Mouse (Mus musculus) forebrain, embryonic 14.5 days (tissue): ENCODE data around the gene Gnb3. TPM values are rescaled to one million over a fixed set of nuclear protein-coding genes. Genes with fewer than 3 reads are reported as not detected.
A peak's percentile ranks its signal among the peaks of the same experiment; 100 is the strongest.
"Not testable (repeated sequence)": the region's sequence is repeated elsewhere in the genome, so short reads cannot be mapped to it uniquely, and the experiment has no call there.

Experiments used
- ATAC-seq: fragments of 200-750 bp; cut with Nextera tagmentation; 2 replicates; pipeline ENCODE4 v1.8.0; 2017; ENCODE audit warnings: mild to moderate bottlenecking, moderate library complexity
- DNase-seq: peaks from one replicate; pipeline ENCODE4 v3.0.0-alpha.2; 2015; ENCODE audit warnings: low spot score
- H3K27ac ChIP-seq: fragments of 300-500 bp; sonication (generic); 2 replicates; pipeline ENCODE4 v1.5.1; 2014; ENCODE audit warnings: low read depth, mild to moderate bottlenecking, control low read depth, low read length, moderate library complexity
- H3K27me3 ChIP-seq: fragments of 300-500 bp; sonication (generic); replicated peaks from 2 replicates; pipeline ENCODE4 v1.6.1; 2014; ENCODE audit warnings: low read length, control low read depth, mixed read lengths; ENCODE audit not compliant: control insufficient read depth, insufficient read depth
- H3K36me3 ChIP-seq: fragments of 300-500 bp; sonication (generic); 2 replicates; pipeline ENCODE4 v1.6.1; 2014; ENCODE audit warnings: low read length, control low read depth; ENCODE audit not compliant: control insufficient read depth, insufficient read depth
- H3K4me1 ChIP-seq: fragments of 300-500 bp; sonication (generic); 2 replicates; pipeline ENCODE4 v1.6.1; 2014; ENCODE audit warnings: antibody characterized with exemption, low read length, control low read depth; ENCODE audit not compliant: control insufficient read depth, insufficient read depth
- H3K4me2 ChIP-seq: fragments of 300-500 bp; sonication (generic); 2 replicates; pipeline ENCODE4 v1.6.1; 2014; ENCODE audit warnings: mild to moderate bottlenecking, control low read depth, low read length
- H3K4me3 ChIP-seq: fragments of 300-500 bp; sonication (generic); 2 replicates; pipeline ENCODE4 v1.5.1; 2014; ENCODE audit warnings: low read depth, low read length, control low read depth
- H3K9ac ChIP-seq: fragments of 300-500 bp; sonication (generic); 2 replicates; pipeline ENCODE4 v1.6.1; 2014; ENCODE audit warnings: mild to moderate bottlenecking, low read length, control low read depth, moderate library complexity
- H3K9me3 ChIP-seq: fragments of 300-500 bp; sonication (generic); replicated peaks from 2 replicates; pipeline ENCODE4 v1.6.1; 2016; ENCODE audit warnings: low read length, control low read depth, mixed read lengths; ENCODE audit not compliant: control insufficient read depth
- WGBS: fragments of 180-500 bp; shearing (Covaris S2); extraction: QIAGEN DNeasy Blood & Tissue Kit; methylation state at CpG from one replicate; pipeline ENCODE4 v1.1.7; 2014; 5-methylcytosine and 5-hydroxymethylcytosine counted together
- polyA plus RNA-seq: library from polyadenylated mRNA; unstranded; fragments of >200 nt; fragmentation: Nextera tagmentation; extraction: Ambion mirVana; gene quantifications from 2 replicates; pipeline ENCODE4 v1.2.1, GENCODE M21; 2014

Gene Gnb3
- polyA plus RNA-seq, 1 experiment from 2014 or later: 0.89 TPM

- H3K4me1 ChIP-seq: no peaks in the 10 kb centered on the region
- H3K36me3 ChIP-seq: peaks cover 18% of the 10 kb centered on the region
- peak; percentile 92 for ATAC-seq
- peak overlapping the region; percentile 52; the same call in 1 of the 2 replicates for H3K27ac ChIP-seq
- H3K4me3 ChIP-seq: no peak overlapping the region
- 0 out of 2 replicates have a peak overlapping the region, but pooled peaks have one; percentile 15 for H3K4me2 ChIP-seq
- 7% methylated on average over 9 of the region's 9 CpGs for WGBS
- H3K27me3 ChIP-seq: no peaks in the 10 kb centered on the region
- no peaks in the 10 kb centered on the region for H3K9me3 ChIP-seq
- H3K9ac ChIP-seq: no peak overlapping the region
- DNase-seq: peak; percentile 97
Observed at GRCm38 (mm10) chr6:124847305-124847704, 7.2 kb upstream of the Gnb3 start.

DNA sequence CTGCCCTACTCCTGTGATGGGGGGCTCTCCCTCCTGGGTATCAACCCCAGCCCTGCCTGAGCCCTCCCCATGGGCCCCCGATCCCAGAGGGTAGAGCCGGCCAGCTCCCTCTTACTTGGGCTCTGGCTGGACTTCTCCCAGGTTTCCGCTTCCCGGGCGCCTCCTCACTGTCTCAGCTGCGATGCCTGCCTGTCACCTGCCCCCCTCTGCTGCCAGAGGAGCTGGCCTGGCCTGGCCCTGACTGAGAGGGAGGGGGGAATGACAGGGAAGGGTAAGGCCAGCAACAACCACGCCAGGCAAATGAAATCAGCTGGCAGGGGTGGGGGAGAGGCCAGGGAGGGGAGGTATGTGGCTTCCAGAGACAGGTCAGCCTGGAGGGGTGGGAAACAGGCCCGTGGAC, 270 bp downstream of the Gnb3 start:
- peaks cover 11% of the 10 kb centered on the region; the same call in 1 of the 2 replicates for H3K36me3 ChIP-seq
- 15% methylated on average over 8 of the region's 8 CpGs for WGBS
- ATAC-seq (peak; percentile 21; the same call in 1 of the 2 replicates), DNase-seq (no peak)
- peak overlapping the region; percentile 35; the same call in 1 of the 2 replicates for H3K9ac ChIP-seq
- peak overlapping the region; percentile 24; the same call in 1 of the 2 replicates for H3K27ac ChIP-seq
- no peak overlapping the region for H3K4me2 ChIP-seq
- H3K9me3 ChIP-seq: no peaks in the 10 kb centered on the region
- H3K27me3 ChIP-seq: no peaks in the 10 kb centered on the region
- H3K4me3 ChIP-seq: no peak overlapping the region
- no peaks in the 10 kb centered on the region for H3K4me1 ChIP-seq

GRCm38 (mm10) chr6:124836411-124836810, 3.7 kb downstream of the Gnb3 start:
- Histone ChIP-seq H3K4me1 (no peaks in the 10 kb centered on the region), H3K27me3 (no peaks in the 10 kb centered on the region), H3K9me3 (no peaks in the 10 kb centered on the region), H3K36me3 (peaks cover 20% of the 10 kb centered on the region), H3K27ac (no peak overlapping the region), H3K4me3 (no peak overlapping the region), H3K9ac (no peak overlapping the region), H3K4me2 (no peak overlapping the region)
- ATAC-seq (no peak), DNase-seq (no peak)
- 83% methylated on average over 7 of the region's 7 CpGs for WGBS

- Histone ChIP-seq H3K9ac (no peak overlapping the region), H3K4me2 (no peak overlapping the region), H3K4me1 (peaks cover under 1% of the 10 kb centered on the region; the same call in 1 of the 2 replicates), H3K9me3 (no peaks in the 10 kb centered on the region), H3K36me3 (peaks cover 17% of the 10 kb centered on the region), H3K4me3 (no peak overlapping the region), H3K27ac (no peak overlapping the region), H3K27me3 (no peaks in the 10 kb centered on the region)
- DNase-seq (no peak), ATAC-seq (no peak)
- 69% methylated on average over 10 of the region's 10 CpGs for WGBS
Observed at GRCm38 (mm10) chr6:124835531-124835930, 4.5 kb downstream of the Gnb3 start.

DNA sequence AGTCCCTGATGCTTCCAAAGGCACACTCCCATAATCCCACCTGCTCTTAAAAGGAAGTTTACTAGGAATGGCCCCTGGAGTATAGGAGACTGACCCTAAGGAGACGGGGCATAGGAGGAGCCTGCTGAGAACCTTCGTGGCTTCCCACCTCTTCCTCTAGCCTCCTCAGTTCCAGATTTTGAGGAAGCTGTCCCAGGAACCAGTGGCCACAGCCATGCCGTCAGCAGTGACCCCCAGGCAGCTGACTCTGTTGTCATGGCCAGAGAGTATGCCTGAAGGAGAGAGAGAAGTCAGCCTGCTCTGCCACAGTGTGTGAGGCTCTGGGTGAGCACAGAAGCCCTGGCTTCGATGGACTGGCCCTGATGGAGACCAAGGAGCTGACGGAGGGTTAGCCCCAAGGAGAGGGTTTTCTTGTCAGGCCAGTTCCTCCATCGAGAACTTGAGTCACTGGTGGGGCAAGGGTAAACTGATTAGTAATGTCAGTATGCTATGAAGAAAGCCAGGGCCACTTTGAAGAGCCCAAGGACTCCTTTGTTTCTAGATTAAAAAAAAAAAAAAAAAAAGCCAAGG, 5.5 kb downstream of the Gnb3 start:
- H3K4me3 ChIP-seq: no peak overlapping the region
- peaks cover 17% of the 10 kb centered on the region for H3K36me3 ChIP-seq
- H3K27me3 ChIP-seq: no peaks in the 10 kb centered on the region
- ATAC-seq: no peak
- H3K9ac ChIP-seq: no peak overlapping the region
- 86% methylated on average over 6 of the region's 6 CpGs for WGBS
- H3K4me1 ChIP-seq: peaks cover 5% of the 10 kb centered on the region; the same call in 1 of the 2 replicates
- H3K27ac ChIP-seq: no peak overlapping the region
- no peaks in the 10 kb centered on the region for H3K9me3 ChIP-seq
- DNase-seq: no peak
- no peak overlapping the region for H3K4me2 ChIP-seq

- Histone ChIP-seq H3K27ac (no peak overlapping the region), H3K4me3 (no peak overlapping the region), H3K4me1 (peaks cover 11% of the 10 kb centered on the region), H3K36me3 (peaks cover 25% of the 10 kb centered on the region), H3K27me3 (no peaks in the 10 kb centered on the region), H3K9ac (peak overlapping the region; percentile 17; the same call in 1 of the 2 replicates), H3K9me3 (no peaks in the 10 kb centered on the region), H3K4me2 (peak overlapping the region; percentile 67; the same call in 1 of the 2 replicates)
- WGBS: 90% methylated on average over 8 of the region's 8 CpGs
- DNase-seq (no peak), ATAC-seq (no peak)
Observed at GRCm38 (mm10) chr6:124831649-124832048, 8.4 kb downstream of the Gnb3 start.

- H3K36me3 ChIP-seq: peaks cover 29% of the 10 kb centered on the region
- DNase-seq, H3K9me3 ChIP-seq, ATAC-seq, H3K9ac ChIP-seq, H3K27me3 ChIP-seq, H3K27ac ChIP-seq: not testable (repeated sequence)
- 93% methylated on average over 4 of the region's 4 CpGs for WGBS
- H3K4me1 ChIP-seq: peaks cover 11% of the 10 kb centered on the region
- peak overlapping the region; percentile 67 for H3K4me2 ChIP-seq
- H3K4me3 ChIP-seq: peak overlapping the region; percentile 56; the same call in 1 of the 2 replicates
Observed at GRCm38 (mm10) chr6:124831199-124831598, 8.9 kb downstream of the Gnb3 start.

DNA sequence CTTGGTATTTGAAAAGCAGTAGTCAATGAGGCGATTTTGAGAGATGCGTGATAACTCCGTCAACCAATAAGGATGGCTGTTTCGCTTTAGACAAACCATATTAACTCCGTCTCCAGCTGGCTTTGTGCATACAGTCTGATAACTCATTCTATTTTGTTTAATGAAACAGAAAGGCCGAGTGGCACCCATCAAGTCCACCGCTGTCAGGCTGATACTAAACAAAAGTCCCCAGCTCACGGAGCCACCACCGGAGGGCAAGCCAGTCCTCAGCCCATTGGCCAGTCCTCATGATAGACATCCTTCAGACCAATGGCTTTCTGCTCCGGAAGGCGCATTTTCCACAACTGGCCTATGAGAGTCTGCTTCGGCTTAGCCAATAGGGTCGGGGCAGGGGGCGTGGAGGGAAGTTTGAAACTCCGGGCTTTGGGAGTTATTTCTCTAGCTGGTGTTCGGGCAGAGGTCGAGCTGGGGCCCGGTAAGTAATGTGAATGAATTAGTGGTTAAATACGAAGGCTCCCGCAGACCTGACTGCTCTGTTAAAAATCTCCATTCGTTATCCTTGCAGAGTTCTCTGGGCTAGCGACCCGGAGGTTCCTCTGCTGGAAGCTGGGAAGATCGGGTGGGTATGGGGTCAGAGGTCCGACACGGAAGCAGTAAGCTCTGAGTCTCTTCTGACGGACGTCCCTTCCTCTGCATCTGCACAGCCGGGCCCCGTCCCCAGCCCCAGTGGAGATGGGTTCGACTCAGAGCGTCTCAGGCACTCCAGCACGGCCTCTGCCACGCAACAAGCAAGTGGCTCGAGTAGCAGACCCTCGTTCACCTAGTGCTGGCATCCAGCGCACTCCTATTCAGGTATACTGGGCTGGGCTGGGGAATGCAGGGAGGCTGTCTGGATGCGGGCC, 10.0 kb downstream of the Gnb3 start:
- Histone ChIP-seq H3K4me1 (peaks cover 11% of the 10 kb centered on the region), H3K4me3 (peak overlapping the region; percentile 56), H3K9me3 (no peaks in the 10 kb centered on the region), H3K9ac (peak overlapping the region; percentile 71), H3K27me3 (no peaks in the 10 kb centered on the region), H3K27ac (peak overlapping the region; percentile 73), H3K36me3 (peaks cover 40% of the 10 kb centered on the region), H3K4me2 (peak overlapping the region; percentile 67)
- ATAC-seq (peak; percentile 88), DNase-seq (peak; percentile 99)
- under 1% methylated on average over 38 of the region's 38 CpGs for WGBS
